Mouse (Mus musculus) v-Abl transformed pro-B cells (cell line): ENCODE measurements around the gene Apol6.

ENCODE experiments used
- in situ Hi-C, 2 experiments: fragments of 400-800 bp; cut with MboI; formaldehyde crosslinking; loops; one replicate each; pipeline ENCODE4 v1.15.1; 2025; ENCODE audit not compliant: unreplicated experiment in 2 of 2

Gene Apol6

DNA sequence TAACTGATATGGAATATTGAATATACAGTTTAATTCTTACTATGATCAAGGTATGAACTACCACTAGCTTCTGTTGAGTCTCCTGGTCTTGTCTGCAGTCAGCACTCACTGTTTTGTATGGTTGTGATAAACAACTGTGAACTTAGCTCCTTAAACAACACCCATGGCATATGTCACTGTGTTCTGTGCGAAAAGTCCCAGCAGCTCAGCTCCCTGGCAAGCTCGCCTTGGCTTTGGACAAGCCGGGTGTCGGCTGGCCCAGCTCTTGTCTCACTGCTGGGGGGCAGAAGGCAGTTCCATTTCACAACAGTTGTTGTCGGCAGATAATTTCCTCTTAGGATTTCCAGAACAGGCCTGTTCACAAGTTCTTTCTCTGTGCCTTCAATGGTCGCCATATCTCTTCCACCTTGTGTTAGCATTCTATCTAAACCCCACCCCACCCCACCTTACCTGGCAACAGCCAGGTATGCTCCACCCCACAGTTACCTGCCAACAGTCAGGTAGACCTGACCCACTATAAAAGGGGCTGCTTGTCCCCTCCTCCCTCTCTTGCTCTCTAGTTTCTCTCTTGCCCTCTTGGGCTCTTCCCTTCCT, 20.8 kb downstream of the Apol6 start:
- in situ Hi-C loops, result no loop called here

- in situ Hi-C loops, result no loop called here
Measured at GRCm38 (mm10) chr15:77066233-77066632, 21.7 kb downstream of the Apol6 start.

DNA sequence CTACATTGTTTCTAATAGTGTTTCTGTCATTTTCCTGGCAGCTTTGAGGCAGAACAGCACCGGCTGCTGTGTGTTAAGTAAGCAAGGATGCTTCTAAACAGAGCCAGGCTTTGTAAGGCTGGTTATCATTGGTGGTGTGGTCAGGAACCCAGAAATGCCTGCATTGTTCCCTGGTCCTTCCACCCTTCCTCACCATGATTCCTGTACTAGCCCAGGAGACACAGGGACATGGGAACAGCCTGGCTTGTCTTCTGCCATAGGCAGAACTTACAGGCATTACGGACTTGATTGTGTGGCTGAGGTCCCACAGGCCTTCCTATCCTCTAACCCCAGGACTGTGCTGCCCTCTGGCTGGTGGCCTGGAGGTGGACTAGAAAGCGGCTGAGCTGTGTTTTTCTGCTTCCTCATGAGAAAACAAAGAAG, 23.9 kb downstream of the Apol6 start:
- in situ Hi-C loops, result no loop called here

- in situ Hi-C loops, result no loop called here
Measured at GRCm38 (mm10) chr15:77069019-77069418, 24.5 kb downstream of the Apol6 start.

DNA sequence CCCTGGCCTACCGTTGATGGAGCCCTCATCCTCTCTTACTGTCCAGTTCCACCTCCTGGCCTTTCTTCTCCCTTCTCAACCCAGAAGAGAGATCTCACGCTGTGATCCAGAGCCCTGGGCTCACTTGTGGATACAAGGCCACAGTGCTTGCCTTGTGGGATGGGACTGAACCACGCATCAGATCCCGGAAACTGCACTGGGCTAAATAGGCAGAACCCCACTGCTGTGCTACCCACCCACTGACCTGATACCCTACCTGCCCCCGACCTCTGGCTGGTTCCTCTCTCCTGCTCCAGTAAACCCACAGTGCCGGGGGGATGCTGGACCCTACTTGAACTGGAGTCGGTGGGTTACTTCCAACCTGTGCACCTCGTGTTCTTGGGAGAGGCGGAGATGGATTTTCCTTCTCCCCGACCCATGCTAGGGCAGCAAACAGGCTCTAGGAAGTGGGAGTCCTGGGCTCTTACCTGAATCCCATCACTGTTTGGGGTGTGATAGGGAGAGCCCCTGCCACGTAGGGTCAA, 26.3 kb downstream of the Apol6 start:
- in situ Hi-C loops, result no loop called here

GRCm38 (mm10) chr15:77071501-77071900, 27.0 kb downstream of the Apol6 start:
- in situ Hi-C loops, result no loop called here

DNA sequence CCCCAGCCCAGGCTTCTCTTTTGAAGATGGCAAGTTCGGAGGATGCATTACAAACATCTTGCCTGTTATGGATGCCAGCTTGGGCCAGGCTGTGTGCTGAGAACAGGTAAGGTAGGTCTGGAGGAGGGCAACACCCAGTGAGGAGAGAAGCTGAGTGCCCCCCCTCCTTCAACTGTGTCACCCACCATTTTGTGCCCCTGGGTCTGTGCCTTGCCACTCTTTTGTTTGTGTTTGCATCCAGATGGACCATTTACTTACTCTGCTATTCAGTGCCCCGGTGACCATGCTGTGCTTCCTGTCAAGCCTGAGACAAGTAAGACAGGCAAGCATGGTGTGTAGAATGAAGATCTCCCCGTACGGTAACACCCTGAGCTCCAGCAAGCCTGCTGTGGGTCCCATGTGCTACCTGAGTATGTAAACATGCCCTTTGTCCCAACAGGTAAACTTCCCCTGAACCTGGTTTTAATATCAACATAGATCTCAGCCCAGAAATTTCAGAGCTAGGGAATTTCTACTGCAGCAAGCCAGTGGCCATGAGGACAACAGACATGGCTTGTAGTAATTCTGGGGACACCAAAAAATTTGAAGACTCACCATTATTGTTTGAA, 28.1 kb downstream of the Apol6 start:
- in situ Hi-C loops, result no loop called here

GRCm38 (mm10) chr15:77076523-77076922, 32.0 kb downstream of the Apol6 start:
- in situ Hi-C loops, result no loop called here

- in situ Hi-C loops, result no loop called here
Measured at GRCm38 (mm10) chr15:77077906-77078305, 33.4 kb downstream of the Apol6 start.

DNA sequence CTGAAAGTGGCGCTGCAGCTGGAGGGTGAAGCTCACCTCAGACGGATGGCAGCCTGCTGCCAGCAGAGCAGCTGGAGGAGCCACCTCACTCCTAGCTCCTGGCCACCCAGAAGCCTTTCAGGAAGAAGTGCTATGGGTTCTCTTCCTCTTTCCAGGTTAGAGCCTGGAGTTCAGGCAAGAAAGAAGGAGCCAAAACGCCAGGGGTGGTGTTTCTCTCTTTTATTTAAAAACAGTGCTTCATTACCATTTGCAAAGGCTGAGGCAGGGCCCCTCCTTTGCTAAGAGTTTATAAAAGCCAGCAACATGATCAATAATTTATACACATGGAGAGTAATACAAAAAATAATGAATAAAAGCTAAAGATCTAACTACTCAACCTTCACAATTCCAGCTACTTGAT, 34.3 kb downstream of the Apol6 start:
- in situ Hi-C loops, result no loop called here

- in situ Hi-C loops, result no loop called here
Measured at GRCm38 (mm10) chr15:77079256-77079822, 34.8 kb downstream of the Apol6 start.

DNA sequence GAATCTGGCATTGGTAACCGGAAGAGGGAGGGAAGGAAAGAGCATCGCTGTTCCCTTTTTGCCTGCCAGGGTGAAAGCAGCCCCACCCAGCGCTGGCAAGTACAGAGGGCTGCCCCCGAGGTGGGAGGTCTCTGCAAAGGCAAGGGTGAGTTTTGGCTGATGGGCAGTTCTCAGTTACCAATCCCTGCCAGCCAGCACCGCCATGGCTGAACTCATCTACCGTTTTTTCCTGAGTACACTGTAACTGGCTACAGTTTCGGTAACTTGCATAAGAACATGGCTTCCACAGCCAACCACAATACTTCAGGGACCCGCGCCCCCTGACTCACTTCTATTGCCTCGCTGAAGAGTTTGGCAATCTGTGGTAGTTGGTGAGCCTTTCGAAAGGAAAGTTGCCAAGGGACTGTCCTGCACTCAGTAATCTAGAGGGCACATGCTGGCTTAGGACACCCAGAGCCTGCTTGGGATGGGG, 35.4 kb downstream of the Apol6 start:
- in situ Hi-C loops, result no loop called here

DNA sequence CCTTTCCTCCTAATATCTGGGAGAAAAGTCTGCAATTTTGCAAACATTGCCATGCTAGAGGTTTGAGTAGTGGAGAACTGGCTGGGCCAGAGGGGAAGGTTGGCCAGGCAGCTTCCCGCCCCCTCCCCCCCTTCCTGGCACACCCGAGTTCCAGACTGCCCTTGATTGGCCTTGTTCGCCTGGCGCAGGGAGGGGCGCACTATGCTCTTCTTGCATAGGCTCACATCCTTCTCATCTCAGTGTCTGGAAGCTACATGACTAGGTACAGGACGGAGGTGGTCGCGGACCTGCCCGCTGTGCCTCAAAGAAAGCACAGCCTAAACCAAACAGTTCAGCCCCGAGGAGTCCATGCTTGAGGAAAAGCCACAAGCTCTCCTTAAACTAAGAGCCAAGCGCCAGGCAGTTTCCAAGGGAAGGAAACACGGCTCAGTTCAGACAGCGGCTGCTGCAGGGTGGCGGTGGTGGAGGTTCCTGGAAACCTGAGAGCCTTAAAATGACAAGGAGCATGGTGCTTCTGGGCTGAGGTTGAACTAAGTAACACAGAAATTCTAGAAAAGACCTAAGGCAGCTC, 36.2 kb downstream of the Apol6 start:
- in situ Hi-C loops, result no loop called here

DNA sequence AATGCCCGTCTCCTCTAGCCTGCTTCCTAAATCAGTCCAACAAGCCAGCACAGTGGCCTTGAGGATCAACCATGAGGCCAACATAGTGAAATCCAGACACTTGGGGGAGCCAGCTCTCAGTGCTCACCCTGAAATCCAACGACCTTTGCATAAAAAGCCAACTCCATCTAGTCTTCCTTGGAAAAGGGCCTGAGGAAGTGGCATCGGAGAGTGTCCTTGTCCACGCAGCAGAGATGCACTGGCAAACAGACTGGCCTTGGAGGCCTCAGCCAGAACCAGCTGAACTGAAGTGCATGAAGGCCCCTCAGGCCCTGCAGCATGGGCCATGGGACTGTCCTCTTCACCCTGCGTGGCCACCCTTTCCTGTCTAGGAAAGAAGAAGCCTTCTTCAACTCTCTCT, 36.9 kb downstream of the Apol6 start:
- in situ Hi-C loops, result no loop called here

- in situ Hi-C loops, result no loop called here
Measured at GRCm38 (mm10) chr15:77085818-77086217, 41.3 kb downstream of the Apol6 start.

GRCm38 (mm10) chr15:77086488-77086887, 42.0 kb downstream of the Apol6 start:
- in situ Hi-C loops, result no loop called here

DNA sequence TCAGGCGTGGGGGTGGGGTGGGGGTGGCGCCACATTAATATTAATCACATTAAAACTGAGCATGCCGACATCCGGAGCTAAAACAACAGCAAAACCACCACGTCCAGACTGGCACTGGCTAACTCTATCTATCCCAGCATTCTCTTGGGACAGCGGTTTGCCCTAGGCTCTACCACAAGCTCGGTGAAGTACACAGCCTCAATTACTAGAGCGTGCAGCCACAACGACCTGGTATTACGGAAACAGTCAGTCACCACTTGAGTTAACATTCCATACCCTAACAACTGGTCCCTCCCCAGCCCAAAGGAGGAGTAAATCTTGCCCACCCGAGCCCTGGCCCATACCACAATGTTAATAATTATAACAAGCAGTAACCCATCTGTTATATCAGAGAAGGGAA, 44.7 kb downstream of the Apol6 start:
- in situ Hi-C loops, result no loop called here

DNA sequence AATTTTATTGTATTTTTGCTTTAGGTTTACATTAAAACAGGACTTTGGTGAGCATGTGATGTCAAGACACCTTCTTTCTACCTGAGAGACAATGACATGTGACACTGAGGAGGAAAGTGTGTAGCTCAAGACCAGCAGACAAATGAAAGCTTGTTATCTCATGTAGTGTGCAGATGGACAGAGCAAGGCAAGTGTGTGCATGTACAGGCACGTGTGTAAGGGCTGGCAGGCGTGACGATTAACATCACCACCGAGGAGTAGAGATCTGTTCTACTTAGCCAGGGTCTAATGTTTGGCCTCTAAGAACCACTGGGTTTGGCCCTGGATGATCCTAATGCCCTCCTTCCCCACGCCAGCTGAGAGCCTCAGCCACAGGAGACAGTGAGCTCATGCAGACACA, 46.0 kb downstream of the Apol6 start:
- in situ Hi-C loops, result no loop called here

GRCm38 (mm10) chr15:77091394-77091793, 46.9 kb downstream of the Apol6 start:
- in situ Hi-C loops, result no loop called here

DNA sequence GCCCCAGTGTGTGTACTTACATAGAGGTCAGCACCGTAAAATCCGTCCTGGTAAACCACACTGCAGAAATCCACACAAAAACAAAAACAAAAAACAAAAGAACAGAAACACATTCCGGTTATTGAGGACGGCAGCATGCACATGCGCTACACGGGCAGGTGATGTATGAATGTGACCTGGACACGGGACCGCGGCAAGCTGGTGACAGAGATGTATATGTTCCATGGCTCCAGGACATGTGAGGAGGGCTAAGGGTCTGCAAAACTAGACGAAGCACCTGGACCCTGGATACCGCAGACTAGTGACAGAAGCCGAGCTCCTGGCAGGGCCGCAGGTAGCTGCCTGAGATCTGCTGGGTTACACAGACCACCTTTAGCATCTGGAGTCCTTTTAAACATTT, 49.9 kb downstream of the Apol6 start:
- in situ Hi-C loops, result no loop called here

GRCm38 (mm10) chr15:77095216-77095615, 50.7 kb downstream of the Apol6 start:
- in situ Hi-C loops, result no loop called here

GRCm38 (mm10) chr15:77097358-77097757, 52.8 kb downstream of the Apol6 start:
- in situ Hi-C loops, result no loop called here
